Mouse (Mus musculus) fat pad, adult 2 months (tissue): ENCODE data around the gene Nox1.
"Not testable (repeated sequence)": the region's sequence is repeated elsewhere in the genome, so short reads cannot be mapped to it uniquely, and the experiment has no call there.

ENCODE experiments used
- DNase-seq: peaks from one replicate; pipeline ENCODE4 v3.0.0-alpha.2; 2011; ENCODE audit warnings: low read depth, low spot score; ENCODE audit errors: extremely low read depth

Nox1 gene

GRCm38 (mm10) chrX:134221856-134222255 is at the start of gene Nox1:
Gene Nox1, minus strand, starts transcription at chrX:134221956.
- no peak for DNase-seq

GRCm38 (mm10) chrX:134262129-134262528 is 40.4 kb upstream of the Nox1 start:
- DNase-seq, result no peak

GRCm38 (mm10) chrX:134261191-134261590 is 39.4 kb upstream of the Nox1 start:
- DNase-seq, result no peak

GRCm38 (mm10) chrX:134248202-134248601 is 26.4 kb upstream of the Nox1 start:
- no peak for DNase-seq

GRCm38 (mm10) chrX:134245946-134246345 is 24.2 kb upstream of the Nox1 start:
- DNase-seq, result no peak

GRCm38 (mm10) chrX:134238266-134238665 is 16.5 kb upstream of the Nox1 start:
- DNase-seq, result no peak

- no peak for DNase-seq
These were observed 11.3 kb upstream of the Nox1 start for GRCm38 (mm10) chrX:134233048-134233447.

- DNase-seq, result no peak
These were observed 1.1 kb downstream of the Nox1 start for GRCm38 (mm10) chrX:134220618-134221017.

GRCm38 (mm10) chrX:134218161-134218560 is 3.6 kb downstream of the Nox1 start:
- DNase-seq, result no peak

GRCm38 (mm10) chrX:134211151-134211642 is 10.6 kb downstream of the Nox1 start:
- no peak for DNase-seq

- no peak for DNase-seq
These were observed 13.3 kb downstream of the Nox1 start for GRCm38 (mm10) chrX:134208491-134208890.

GRCm38 (mm10) chrX:134187201-134187600 is 34.6 kb downstream of the Nox1 start, which contains the start of gene Arl13a:
Gene Arl13a, plus strand, starts transcription at chrX:134187501.
- DNase-seq, result not testable (repeated sequence)

- no peak for DNase-seq
These were observed 47.1 kb downstream of the Nox1 start for GRCm38 (mm10) chrX:134174699-134175098.

GRCm38 (mm10) chrX:134170584-134170983 is 51.2 kb downstream of the Nox1 start:
- DNase-seq, result no peak

GRCm38 (mm10) chrX:134163484-134163883 is 58.3 kb downstream of the Nox1 start:
- DNase-seq, result no peak

- no peak for DNase-seq
These were observed 58.9 kb downstream of the Nox1 start for GRCm38 (mm10) chrX:134162826-134163225.

- no peak for DNase-seq
These were observed 59.6 kb downstream of the Nox1 start, which contains the start of gene Xkrx for GRCm38 (mm10) chrX:134162043-134162720. Gene Xkrx, minus strand, starts transcription at chrX:134162076.

- no peak for DNase-seq
These were observed 61.3 kb downstream of the Nox1 start for GRCm38 (mm10) chrX:134160442-134160841.

- no peak for DNase-seq
These were observed 63.6 kb downstream of the Nox1 start for GRCm38 (mm10) chrX:134158151-134158550.

GRCm38 (mm10) chrX:134141986-134142385 is 79.8 kb downstream of the Nox1 start:
- DNase-seq, result no peak

- no peak for DNase-seq
These were observed 80.2 kb downstream of the Nox1 start for GRCm38 (mm10) chrX:134141551-134141950.

- DNase-seq, result no peak
These were observed 81.7 kb downstream of the Nox1 start for GRCm38 (mm10) chrX:134140024-134140423.

- DNase-seq, result no peak
These were observed 87.9 kb downstream of the Nox1 start for GRCm38 (mm10) chrX:134133821-134134220.
